Mouse (Mus musculus): ENCODE data around the gene Stk32b. TPM values are rescaled to one million over a fixed set of nuclear protein-coding genes. Genes with fewer than 3 reads are reported as not detected.

Stk32b gene
- polyA plus RNA-seq, 1 experiment from 2014 or later, result 5.6 TPM

Other genes with a start within 250 kb of the Stk32b start
- gene Cytl1, start 18.3 kb upstream of the Stk32b start, polyA plus RNA-seq (2014; fragmentation: Nextera tagmentation; extraction: Ambion mirVana), result 0.17 TPM in 1 of 2 replicates, not detected in the other
- 89.8 and 104 TPM in 2 replicates for gene Msx1, start 107.4 kb upstream of the Stk32b start, polyA plus RNA-seq (2014; fragmentation: Nextera tagmentation; extraction: Ambion mirVana)